In genomic region chr13:38634800-38635269, GRCm38 (mm10) we compare ENCODE assay signal across 1 mouse cellular context.
TF ChIP-seq lines count a peak whose summit lies in the region.

Gene Bloc1s5 (minus strand): TSS chr13:38635109.

TF ChIP-seq in MEL, 35 proteins besides CTCF, POLR2A, EP300 and RAD21 (continued from another document):
- peak; percentile 77 for TF ChIP-seq NELFE (IDR thresholded peaks at IDR 0.05; ENCODE audit: low read depth, low read length)
- no peak for TF ChIP-seq USF2 (IDR thresholded peaks at IDR 0.05; ENCODE audit: borderline replicate concordance in 1 of 2, insufficient read depth in 1 of 2, low read depth in 1 of 2, low read length in 2 of 2)
